ENCODE assay signal across 8 mouse cellular contexts in the genomic region with DNA sequence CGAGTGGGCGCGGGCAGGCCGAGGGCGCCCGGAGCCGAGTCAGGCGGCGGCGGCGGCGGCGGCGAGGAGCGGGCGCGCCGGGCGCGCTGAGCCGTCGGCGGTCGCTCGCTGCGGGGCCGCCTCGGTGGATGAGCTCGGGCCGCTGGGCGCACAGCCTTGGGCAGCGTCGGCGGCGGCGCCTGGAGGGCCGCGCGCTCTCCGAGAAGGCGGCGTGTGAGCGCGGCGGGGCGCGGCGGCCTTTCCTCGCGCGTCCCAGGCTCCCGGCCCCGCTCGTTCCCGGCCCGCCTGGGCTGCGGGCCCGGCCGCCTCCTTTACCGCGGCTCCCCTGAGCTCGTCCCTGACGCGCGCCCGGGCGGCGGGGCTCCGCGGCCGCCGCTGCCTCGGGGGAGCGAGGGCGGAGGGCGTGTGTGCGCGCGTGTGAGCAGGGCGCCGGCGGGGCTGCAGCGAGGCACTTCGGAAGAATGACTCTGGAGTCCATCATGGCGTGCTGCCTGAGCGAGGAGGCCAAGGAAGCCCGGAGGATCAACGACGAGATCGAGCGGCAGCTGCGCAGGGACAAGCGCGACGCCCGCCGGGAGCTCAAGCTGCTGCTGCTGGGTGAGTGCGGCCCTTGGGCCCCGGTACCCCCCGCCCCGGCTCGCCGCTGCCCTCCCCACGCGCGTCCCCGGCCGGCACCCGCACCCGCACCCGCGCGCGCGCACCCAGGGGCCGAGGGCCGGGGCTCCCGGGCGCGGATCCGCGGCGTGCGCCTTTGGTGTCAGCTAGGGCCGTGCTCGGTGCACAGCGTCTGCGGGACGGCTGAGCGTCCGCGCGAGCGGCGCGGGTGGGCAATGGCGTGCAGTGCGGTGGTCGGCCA. TPM values are rescaled to one million over a fixed set of nuclear protein-coding genes. Genes with fewer than 3 reads are reported as not detected.
DNase-seq lines count a peak whose midpoint lies in the region; ATAC-seq lines count a peak whose summit lies in the region.

No protein-coding gene starts in this region.

- H3K9ac ChIP-seq in hindbrain, embryonic 11.5 days (ENCODE audit: low read depth, low read length) = peak overlapping the region; percentile 99

- H3K27me3 ChIP-seq in hindbrain, embryonic 11.5 days (ENCODE audit: control insufficient read depth, insufficient read depth, low read length) = no peaks in the 10 kb centered on the region

- H3K4me1 ChIP-seq in hindbrain, embryonic 11.5 days (replicated peaks; ENCODE audit: control insufficient read depth, insufficient read depth, low read length) = no peaks in the 10 kb centered on the region

- peak; percentile 73 for ATAC-seq in hindbrain, embryonic 11.5 days (ENCODE audit: low FRiP score)

- peak overlapping the region; percentile 99 for H3K27ac ChIP-seq in hindbrain, embryonic 11.5 days (ENCODE audit: low read depth, low read length)

- H3K4me3 ChIP-seq in hindbrain, embryonic 11.5 days (ENCODE audit: low read depth, low read length) = peak overlapping the region; percentile 89

- H3K36me3 ChIP-seq in hindbrain, embryonic 11.5 days (ENCODE audit: control insufficient read depth, insufficient read depth, low read length) = no peaks in the 10 kb centered on the region

- no peaks in the 10 kb centered on the region for H3K9me3 ChIP-seq in hindbrain, embryonic 11.5 days (ENCODE audit: control insufficient read depth, low read length)

- DNase-seq in ES-CJ7 (ENCODE audit: low read depth, low spot score) = peak; percentile 31
- DNase-seq in cerebellum, adult 18-20 months = peak; percentile 69 to 86
- DNase-seq in forelimb bud, embryonic 11.5 days (ENCODE audit: low read depth, low spot score) = peak; percentile 46
- DNase-seq in hindbrain, embryonic 11.5 days (ENCODE audit: low spot score) = peak; percentile 76
- peak; percentile 47 to 69 for DNase-seq in layer of hippocampus, postnatal 25 days (ENCODE audit: extremely low spot score in 1 of 2, low spot score in 1 of 2)
- peak; percentile 73 for DNase-seq in lung, postnatal 10 days
- peak; percentile 67 for DNase-seq in ovary, postnatal 36 days (ENCODE audit: low spot score)
- DNase-seq in thymus, postnatal 14 days = peak; percentile 65

- H3K4me2 ChIP-seq in hindbrain, embryonic 11.5 days (replicated peaks; ENCODE audit: low read depth, low read length) = peak overlapping the region; percentile 35

- WGBS in hindbrain, embryonic 11.5 days = under 1% methylated on average over 62 of the region's 139 CpGs

RNA-seq across cellular contexts. Expression of a gene that starts 0.5 kb away (rescaled TPM):
- polyA plus RNA-seq in hindbrain, embryonic 11.5 days (2014; fragmentation: Nextera tagmentation; extraction: Ambion mirVana) = 23.2 and 25.4 TPM in 2 replicates
- 100 to 1,000 TPM; 188 to 210 TPM for total RNA-seq in layer of hippocampus, postnatal 25 days (2021)

Comparison
In these comparisons a context has a peak if more than half of its experiments do, and no peak if none do; other contexts are left out.
1. Peak in every context shown above with its lines: DNase-seq, ATAC-seq, H3K4me3 ChIP-seq and H3K27ac ChIP-seq.